Mouse (Mus musculus) gastrocnemius, postnatal 14 days (tissue): ENCODE data around the gene Olfr916. TPM values are rescaled to one million over a fixed set of nuclear protein-coding genes. Genes with fewer than 3 reads are reported as not detected.

Source experiments
- DNase-seq: peaks from one replicate; pipeline ENCODE4 v3.0.0; 2021; ENCODE audit warnings: mixed read lengths
- intact Hi-C: fragments of 180-260 bp; cut with DNase I; formaldehyde crosslinking; loops from one replicate; pipeline ENCODE4 v1.15.1; 2025; ENCODE audit warnings: low total_unique reads
- long read RNA-seq, 2 experiments: library from polyadenylated mRNA; stranded (forward); transcript quantifications; one replicate each; pipeline ENCODE4 v2.0.0; 2021
- total RNA-seq, 2 experiments: library from RNA; stranded (reverse); gene quantifications; 2 replicates each; pipeline ENCODE4 v1.2.3; 2021

Gene Olfr916
- not detected for total RNA-seq
- long read RNA-seq, experiment 1 = 0 reads
- long read RNA-seq, experiment 2 = 0 reads

- no peak for DNase-seq
- intact Hi-C loops = no loop called here
Observed at GRCm38 (mm10) chr9:38659775-38660174, at the start of gene Olfr916. Gene Olfr916 (minus strand): TSS chr9:38659875.

GRCm38 (mm10) chr9:38674501-38674900, 14.8 kb upstream of the Olfr916 start, which contains the start of gene Olfr918:
Gene Olfr918 (minus strand): TSS chr9:38674601.
- DNase-seq = no peak
- intact Hi-C loops = no loop called here

- intact Hi-C loops = no loop called here
- DNase-seq = no peak
Observed at GRCm38 (mm10) chr9:38672887-38673286, 13.2 kb upstream of the Olfr916 start.

GRCm38 (mm10) chr9:38665742-38666141, 6.1 kb upstream of the Olfr916 start, which contains the start of gene Olfr917:
Gene Olfr917 (minus strand): TSS chr9:38665842.
- DNase-seq = no peak
- intact Hi-C loops = no loop called here

GRCm38 (mm10) chr9:38632406-38632805, 27.3 kb downstream of the Olfr916 start:
- DNase-seq = no peak
- intact Hi-C loops = no loop called here

Other genes with a start within 250 kb of the Olfr916 start
- not detected for gene Olfr901, start 230.4 kb downstream of the Olfr916 start, total RNA-seq
- not detected for gene Olfr902, start 212.2 kb downstream of the Olfr916 start, total RNA-seq
- gene Olfr904, start 196.7 kb downstream of the Olfr916 start, total RNA-seq = not detected
- not detected for gene Olfr905, start 188.8 kb downstream of the Olfr916 start, total RNA-seq
- gene Olfr906, start 172.8 kb downstream of the Olfr916 start, total RNA-seq = not detected
- not detected for gene Olfr907, start 164.1 kb downstream of the Olfr916 start, total RNA-seq
- gene Olfr911-ps1, start 138.3 kb downstream of the Olfr916 start, total RNA-seq = not detected
- gene Olfr910, start 122.0 kb downstream of the Olfr916 start, total RNA-seq = not detected
- not detected for gene Olfr912, start 79.7 kb downstream of the Olfr916 start, total RNA-seq
- not detected for gene Olfr913, start 67.1 kb downstream of the Olfr916 start, total RNA-seq
- not detected for gene Olfr914, start 54.8 kb downstream of the Olfr916 start, total RNA-seq
- not detected for gene Olfr917, start 6.0 kb upstream of the Olfr916 start, total RNA-seq
- not detected for gene Olfr918, start 14.7 kb upstream of the Olfr916 start, total RNA-seq
- not detected for gene Olfr919, start 43.8 kb upstream of the Olfr916 start, total RNA-seq
- 10 to 100 TPM; 16.3 to 17.0 TPM for gene Vwa5a, start 58.4 kb upstream of the Olfr916 start, total RNA-seq
- gene Olfr920, start 92.4 kb upstream of the Olfr916 start, total RNA-seq = under 1 TPM; 0.04 to 0.06 TPM
- not detected for gene Olfr921, start 113.2 kb upstream of the Olfr916 start, total RNA-seq
- not detected for gene Olfr922, start 154.7 kb upstream of the Olfr916 start, total RNA-seq
- not detected for gene Olfr923, start 166.7 kb upstream of the Olfr916 start, total RNA-seq
- gene Olfr924, start 184.6 kb upstream of the Olfr916 start, total RNA-seq = not detected
- not detected for gene Olfr26, start 195.2 kb upstream of the Olfr916 start, total RNA-seq
- gene Olfr926, start 217.3 kb upstream of the Olfr916 start, total RNA-seq = not detected